Mouse (Mus musculus) spleen, adult 18-20 months (tissue): ENCODE results near the gene Elovl7.
A peak's percentile ranks its signal among the peaks of the same experiment; 100 is the strongest.

ENCODE experiments used
- DNase-seq, 2 experiments: peaks; one replicate each; pipeline ENCODE4 v3.0.0; 2022; ENCODE audit warnings: mixed read lengths in 2 of 2

Elovl7 gene

GRCm38 (mm10) chr13:108245086-108245697, 31.0 kb downstream of the Elovl7 start:
- DNase-seq = no peak

DNA sequence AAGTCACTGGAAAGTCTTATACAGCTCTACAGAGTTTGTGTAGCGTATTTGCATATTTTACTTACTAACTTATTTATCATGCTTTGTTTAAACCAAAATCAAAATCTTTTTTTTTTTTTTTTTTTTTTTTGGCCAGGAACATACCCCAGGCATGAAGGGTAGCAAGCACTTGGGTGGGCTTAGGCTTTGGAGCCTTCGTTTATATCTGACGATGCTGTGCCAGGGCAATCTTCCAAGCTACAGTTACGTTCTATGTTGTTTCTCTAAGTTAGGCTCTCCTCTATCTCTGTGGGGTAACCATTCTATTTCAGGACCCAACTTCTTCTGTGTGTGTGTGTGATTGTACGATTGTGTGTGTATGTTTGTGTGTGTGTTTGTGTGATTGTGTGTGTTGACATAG, 36.9 kb downstream of the Elovl7 start:
- no peak for DNase-seq

GRCm38 (mm10) chr13:108253977-108254376, 39.8 kb downstream of the Elovl7 start:
- no peak for DNase-seq

DNA sequence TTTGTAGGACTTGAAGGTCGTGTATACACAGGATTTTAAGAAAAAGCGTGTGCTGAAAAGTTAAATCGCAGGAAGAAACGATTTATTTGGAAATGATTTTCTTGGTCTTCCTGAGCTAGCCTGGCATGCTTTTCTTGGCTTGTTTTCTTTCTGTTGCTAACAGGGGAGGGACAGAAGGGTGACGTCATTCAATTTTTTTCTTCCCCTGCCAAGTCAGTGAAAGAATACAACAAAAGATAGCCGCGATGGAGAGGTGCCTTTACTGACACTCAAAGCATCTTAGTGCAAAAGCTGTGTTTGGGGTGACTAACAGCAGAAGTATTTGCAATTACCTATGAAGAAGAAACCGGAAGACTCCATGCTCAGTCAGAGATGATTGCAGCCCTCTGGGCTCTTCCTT, 48.8 kb downstream of the Elovl7 start:
- DNase-seq = no peak

GRCm38 (mm10) chr13:108265394-108265793, 51.2 kb downstream of the Elovl7 start:
- DNase-seq = no peak

DNA sequence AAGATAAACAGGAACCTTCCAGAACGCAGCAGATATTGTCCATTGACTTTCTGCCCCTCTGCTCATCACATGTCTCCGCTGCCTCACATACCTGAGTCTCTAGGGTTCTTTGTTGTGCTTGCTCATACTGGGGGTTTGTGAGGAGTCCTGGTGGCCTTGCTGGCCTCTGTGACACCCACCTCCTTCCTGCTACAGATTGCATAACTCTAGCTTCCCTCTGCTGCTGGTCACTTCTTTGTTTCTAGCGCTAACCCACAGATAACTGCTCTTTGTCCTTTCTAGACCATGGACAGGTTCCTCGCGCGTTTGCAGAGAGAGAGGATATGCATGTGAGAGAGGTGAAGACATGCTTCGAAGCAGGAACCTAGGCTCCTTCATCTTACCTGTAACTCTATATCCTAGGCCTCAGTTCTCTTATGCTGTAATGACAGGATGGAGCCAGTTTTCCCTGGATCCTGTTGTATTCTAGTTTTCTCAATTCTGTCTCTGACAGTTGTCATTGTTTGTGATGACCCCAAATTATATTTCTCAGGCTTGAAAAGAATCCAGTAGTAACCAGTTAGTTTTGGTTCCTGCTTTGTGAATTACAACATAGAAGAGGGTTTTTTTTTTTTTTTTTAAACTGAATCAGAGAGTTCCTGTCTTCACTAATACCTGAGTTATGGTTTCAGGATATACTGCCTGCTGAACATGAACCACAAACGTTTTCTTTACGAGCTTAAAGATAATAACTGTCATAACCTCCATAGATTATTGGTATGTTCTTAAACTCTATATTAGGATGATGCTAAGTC, 53.8 kb downstream of the Elovl7 start:
- DNase-seq = no peak

DNA sequence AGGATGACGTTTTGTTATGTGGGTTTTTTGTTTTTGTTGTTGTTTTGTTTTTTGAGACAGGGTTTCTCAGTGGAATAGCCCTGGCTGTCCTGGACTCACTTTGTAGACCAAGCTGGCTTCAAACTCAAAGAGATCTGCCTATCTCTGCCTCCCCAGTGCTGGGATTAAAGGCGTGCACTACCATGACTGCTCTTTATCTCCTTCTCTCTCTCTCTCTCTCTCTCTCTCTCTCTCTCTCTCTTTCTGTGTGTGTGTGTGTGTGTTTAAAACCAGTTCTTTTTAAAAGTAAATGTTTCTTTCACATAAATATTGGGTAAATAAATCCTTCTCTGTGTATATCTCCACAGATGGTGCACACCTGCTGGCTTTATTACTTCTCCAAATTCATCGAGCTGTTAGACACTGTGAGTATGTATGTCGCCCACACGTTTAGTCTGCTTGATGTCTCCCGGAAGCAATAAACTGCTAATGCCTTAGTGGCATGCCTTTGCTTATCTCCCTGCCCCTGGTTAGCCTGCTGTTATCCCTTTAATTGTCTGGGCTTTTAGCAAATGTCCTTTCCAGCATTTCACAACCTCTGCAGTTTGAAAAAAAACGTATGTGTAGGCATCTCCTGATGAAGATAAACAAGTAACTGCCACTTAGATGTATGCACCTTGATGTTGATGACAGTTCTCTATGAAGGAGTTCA, 57.4 kb downstream of the Elovl7 start:
- DNase-seq = no peak

- DNase-seq = no peak
Observed at GRCm38 (mm10) chr13:108272332-108272731, 58.1 kb downstream of the Elovl7 start.

DNA sequence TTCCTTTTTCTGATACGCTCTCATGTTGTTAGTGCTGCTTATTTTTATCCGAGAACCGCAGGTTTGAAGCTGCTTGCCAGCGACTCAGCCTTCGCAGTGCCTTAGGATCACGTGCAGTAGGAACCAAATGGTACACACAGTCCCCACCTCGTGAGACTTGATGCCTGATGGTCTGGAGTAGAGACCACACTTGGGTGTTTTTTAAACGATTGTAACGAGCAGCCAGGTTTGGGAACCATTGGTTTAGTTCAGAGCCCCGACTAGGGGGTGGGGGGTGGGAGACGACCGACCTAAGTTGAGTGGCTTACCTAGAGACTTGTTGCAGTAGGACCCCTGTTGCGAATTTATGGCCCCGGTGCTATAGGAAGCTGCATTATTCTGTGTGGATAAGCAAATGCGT, 58.8 kb downstream of the Elovl7 start:
- no peak for DNase-seq

DNA sequence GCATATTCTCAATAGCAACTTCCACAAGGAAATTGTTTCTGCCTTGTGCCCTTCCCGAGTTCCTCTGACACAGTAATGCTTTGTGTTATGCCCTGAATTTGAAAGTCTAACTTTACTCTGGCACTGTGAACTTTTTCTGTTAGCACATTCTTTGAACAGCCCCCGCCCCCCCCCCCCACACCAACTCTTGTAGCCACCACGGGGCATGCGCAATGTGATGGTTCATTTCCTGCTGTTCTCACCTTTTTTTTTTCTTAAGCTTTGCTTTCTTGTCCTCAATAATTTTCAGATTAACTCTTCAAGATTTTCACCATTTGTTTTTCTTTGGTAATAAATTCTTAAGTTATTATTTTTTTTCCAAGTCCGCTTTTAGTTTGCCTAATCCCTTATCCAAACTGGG, 59.3 kb downstream of the Elovl7 start:
- DNase-seq = no peak

GRCm38 (mm10) chr13:108276561-108276960, 62.4 kb downstream of the Elovl7 start:
- no peak for DNase-seq

DNA sequence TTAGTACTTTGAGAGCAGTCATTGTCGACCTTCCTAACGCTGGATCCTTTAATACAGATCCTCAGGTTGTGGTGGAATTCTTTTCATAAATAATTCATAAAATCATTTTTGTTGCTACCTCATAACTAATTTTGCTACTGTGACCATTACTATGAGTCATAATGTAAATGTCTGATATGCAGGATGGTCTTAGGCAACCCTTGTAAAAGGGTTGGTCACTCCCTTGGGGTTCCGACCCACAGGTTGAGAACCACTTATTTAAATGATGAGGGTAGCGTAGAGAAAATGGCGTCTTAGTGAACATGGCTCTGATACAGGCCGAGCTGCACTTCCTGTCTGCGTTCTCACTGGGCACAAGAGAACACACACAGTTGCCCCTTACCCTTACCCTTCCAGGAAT, 63.1 kb downstream of the Elovl7 start:
- DNase-seq = no peak

DNA sequence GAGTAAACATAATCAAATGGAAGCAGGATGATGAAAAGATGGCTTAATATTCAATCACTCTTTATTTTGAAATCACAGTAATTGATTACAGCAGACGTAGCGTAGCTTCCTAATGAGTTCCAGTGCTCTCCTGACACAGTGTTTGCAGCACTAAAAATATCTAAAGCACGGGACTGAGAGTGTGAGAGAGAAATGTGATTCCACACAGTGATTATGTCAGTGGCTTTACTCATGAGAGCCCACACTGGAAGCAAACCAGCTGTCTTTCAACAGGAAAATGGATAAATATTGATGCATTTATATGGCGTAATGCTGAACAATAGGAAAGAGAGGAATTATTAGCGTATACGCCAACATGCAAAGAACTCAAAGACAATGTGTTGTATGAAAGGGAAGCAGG, 64.4 kb downstream of the Elovl7 start:
- DNase-seq = no peak

DNA sequence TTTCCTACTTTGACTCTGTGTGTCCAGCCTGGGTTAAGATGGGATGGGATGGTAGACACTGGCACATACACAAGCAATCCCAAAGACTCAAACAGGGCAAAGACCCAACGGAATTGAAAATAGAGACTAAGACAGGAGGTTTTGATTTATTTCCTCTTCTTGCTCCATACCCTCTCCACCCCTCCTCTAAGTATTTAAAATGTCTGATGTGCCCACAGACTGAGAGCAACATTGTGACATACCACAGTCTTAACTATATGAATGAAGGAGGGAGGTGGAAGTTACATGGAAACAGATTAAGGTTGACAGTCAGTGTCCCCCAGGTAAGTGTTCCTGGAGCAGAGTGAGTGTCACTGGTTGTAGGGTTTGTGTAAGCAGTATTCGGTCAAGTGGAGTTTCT, 70.1 kb downstream of the Elovl7 start:
- DNase-seq = no peak

DNA sequence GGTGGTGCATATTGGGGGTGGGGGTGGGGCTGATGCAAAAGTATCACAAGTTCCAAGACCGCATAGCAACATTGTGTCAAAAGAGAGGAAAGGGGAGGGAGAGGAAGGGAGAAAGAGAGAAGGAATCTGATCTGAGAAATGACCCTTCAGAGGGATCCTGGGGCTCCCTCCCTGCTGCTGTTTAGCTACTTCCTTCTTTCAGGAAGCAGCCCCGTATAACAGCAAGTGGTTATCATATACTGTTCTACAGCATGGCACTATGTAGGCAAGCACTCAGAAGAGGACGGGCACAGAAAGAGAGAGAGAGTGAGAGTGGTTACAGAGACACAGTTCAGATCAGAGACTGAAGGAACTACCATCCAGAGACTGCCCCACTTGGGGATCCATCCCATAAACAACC, 73.7 kb downstream of the Elovl7 start:
- DNase-seq = no peak

- DNase-seq = no peak
Observed at GRCm38 (mm10) chr13:108289436-108289835, 75.2 kb downstream of the Elovl7 start.

- DNase-seq = no peak
Observed at GRCm38 (mm10) chr13:108290314-108290713, 76.1 kb downstream of the Elovl7 start.

GRCm38 (mm10) chr13:108297350-108298093, 83.3 kb downstream of the Elovl7 start:
- peak; percentile 18 to 24 for DNase-seq

DNA sequence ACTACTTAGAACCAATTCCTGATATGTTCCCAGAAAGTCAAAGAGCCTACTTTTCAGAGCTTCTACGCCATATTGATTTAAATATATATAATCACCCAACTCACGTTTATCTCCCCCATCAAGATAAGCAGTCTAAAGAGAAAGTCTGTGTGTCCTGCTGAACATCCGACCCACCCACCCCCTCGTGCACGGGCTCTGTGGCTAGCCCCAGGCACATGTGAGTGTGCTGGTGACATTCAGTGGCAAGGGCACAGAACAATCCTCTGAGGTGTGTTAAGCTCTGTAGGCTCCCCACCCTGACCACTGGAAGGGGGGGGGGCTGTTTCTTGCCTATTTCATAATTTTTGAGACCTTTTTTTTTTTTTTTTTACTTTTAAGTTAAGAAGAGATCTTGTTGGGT, 84.0 kb downstream of the Elovl7 start:
- DNase-seq = no peak

- DNase-seq = no peak
Observed at GRCm38 (mm10) chr13:108300346-108300950, 86.2 kb downstream of the Elovl7 start.

DNA sequence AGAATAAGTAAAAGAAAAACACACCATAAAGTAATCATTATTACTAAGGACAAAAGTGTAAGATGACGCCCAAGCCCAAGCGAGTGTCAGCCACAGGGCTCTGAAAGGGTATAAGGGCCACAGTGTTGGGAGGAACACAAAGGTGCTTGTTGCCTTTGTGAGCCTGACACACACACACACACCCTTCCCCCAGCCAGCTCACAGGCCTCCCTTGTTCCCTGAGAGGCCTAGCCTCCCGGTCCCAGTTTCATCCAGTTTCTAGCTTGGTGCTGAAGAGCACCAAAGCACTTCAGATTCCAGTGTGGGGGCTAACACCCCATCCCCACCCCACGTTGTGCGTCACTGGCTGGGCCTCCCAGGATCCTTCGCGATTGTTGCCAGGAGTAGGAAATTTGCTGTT, 87.2 kb downstream of the Elovl7 start:
- DNase-seq = no peak

- DNase-seq = no peak
Observed at GRCm38 (mm10) chr13:108302957-108303675, 88.9 kb downstream of the Elovl7 start.
